Mouse (Mus musculus): Measurements from ENCODE around the gene Sfxn2.

DNA sequence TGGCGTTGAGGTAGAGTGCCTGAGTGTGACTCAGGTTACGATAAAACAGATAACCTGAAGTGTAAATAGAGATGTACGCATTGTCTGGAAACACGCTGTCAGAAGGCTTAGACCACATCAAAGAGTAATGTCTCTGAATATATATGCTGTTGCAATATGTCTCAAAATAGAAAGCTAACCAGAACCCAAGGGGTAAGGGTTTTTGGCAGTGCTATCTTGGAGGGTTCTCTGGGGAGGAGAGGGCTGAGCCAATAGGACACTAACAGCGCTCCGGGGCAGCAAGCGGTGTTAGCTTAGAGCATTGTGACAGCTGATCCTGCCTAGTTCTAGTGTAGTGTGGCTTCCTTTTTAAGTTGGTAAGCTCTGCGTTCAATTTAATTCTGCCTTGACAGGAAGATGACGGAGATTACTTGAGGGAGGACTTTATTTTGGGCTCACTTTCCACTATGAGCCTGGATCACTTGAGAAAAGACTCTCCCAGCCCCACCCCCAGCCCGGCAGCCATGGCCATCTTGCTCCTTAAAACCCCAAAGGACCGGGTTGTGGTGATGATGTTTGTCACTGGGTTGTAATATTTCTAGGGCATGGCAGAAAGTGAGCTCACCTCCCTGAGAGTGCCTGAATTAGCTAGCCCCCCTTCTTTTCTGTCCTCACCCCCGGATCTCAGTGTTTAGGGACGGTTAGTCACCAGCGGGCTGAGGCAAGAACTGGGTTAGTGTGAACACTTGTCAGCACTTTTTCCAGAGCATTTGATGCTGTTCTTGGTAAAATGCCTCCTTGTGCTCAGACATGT, 47.0 kb downstream of the Sfxn2 start:
- TF ChIP-seq CTCF (IDR thresholded peaks at IDR 0.05 in 2 of 3, conservative IDR thresholded peaks at IDR 0.05 in 1 of 3; ENCODE audit: control insufficient read depth in 1 of 3, insufficient read depth in 1 of 3, low read depth in 2 of 3, low read length in 3 of 3, poor library complexity in 1 of 3, severe bottlenecking in 1 of 3): no peak
- TF ChIP-seq TBP (IDR thresholded peaks at IDR 0.05; ENCODE audit: low read depth, low read length): no peak
- TF ChIP-seq TAL1 (IDR thresholded peaks at IDR 0.05; ENCODE audit: low read length): no peak
- TF ChIP-seq POLR2A (IDR thresholded peaks at IDR 0.05; ENCODE audit: control insufficient read depth in 1 of 2, insufficient read depth in 1 of 2, low read depth in 1 of 2, low read length in 2 of 2, poor library complexity in 1 of 2): no peak
- TF ChIP-seq E2F4 (IDR thresholded peaks at IDR 0.05; ENCODE audit: borderline replicate concordance, low read depth, low read length): no peak
- TF ChIP-seq RAD21 (IDR thresholded peaks at IDR 0.05; ENCODE audit: low read depth, low read length): no peak
- TF ChIP-seq KAT2A (conservative IDR thresholded peaks at IDR 0.05; ENCODE audit: low read depth, low read length): no peak
- TF ChIP-seq SMC3 (IDR thresholded peaks at IDR 0.05; ENCODE audit: low read depth, low read length): no peak
- TF ChIP-seq RCOR1 (IDR thresholded peaks at IDR 0.05; ENCODE audit: low read depth, low read length): no peak
- no peak for TF ChIP-seq MEF2A (IDR thresholded peaks at IDR 0.05; ENCODE audit: extremely low read depth, insufficient replicate concordance, low read depth, low read length, poor library complexity, severe bottlenecking)
- TF ChIP-seq EP300 (IDR thresholded peaks at IDR 0.05; ENCODE audit: low read depth in 1 of 2, low read length in 2 of 2): no peak

Data from MEL (cell line).